Mouse (Mus musculus) cerebellum, postnatal 36 days (tissue): Measurements from ENCODE around the gene Hdac5.
A peak's percentile ranks its signal among the peaks of the same experiment; 100 is the strongest.

Experiments used
- DNase-seq, 2 experiments: peaks; one replicate each; pipeline ENCODE4 v3.0.0; 2021 to 2022; ENCODE audit warnings: mixed read lengths in 2 of 2

The Hdac5 gene

DNA sequence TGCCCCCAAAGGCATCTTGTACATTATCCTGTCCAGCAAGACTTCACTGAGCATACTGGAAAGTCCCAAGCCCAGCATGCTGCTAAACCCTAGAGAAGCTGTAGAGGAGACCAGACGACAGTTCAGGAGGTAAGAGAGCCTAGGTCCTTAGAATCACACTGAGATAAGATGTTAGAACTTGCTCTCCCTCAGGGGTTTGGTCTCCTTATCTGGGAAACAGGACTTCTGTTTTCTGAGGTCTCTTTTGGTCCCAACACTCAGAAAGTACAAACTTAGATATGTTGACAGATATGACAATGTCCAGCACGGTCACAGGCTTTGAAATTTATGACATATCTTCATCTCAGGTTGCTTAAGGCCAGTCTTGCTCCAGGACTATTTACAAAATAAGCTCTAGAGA is 6.1 kb upstream of the Hdac5 start:
- no peak for DNase-seq

- DNase-seq, result peak; percentile 38 to 41
Measured at GRCm38 (mm10) chr11:102229331-102229953, 524 bp downstream of the Hdac5 start.

DNA sequence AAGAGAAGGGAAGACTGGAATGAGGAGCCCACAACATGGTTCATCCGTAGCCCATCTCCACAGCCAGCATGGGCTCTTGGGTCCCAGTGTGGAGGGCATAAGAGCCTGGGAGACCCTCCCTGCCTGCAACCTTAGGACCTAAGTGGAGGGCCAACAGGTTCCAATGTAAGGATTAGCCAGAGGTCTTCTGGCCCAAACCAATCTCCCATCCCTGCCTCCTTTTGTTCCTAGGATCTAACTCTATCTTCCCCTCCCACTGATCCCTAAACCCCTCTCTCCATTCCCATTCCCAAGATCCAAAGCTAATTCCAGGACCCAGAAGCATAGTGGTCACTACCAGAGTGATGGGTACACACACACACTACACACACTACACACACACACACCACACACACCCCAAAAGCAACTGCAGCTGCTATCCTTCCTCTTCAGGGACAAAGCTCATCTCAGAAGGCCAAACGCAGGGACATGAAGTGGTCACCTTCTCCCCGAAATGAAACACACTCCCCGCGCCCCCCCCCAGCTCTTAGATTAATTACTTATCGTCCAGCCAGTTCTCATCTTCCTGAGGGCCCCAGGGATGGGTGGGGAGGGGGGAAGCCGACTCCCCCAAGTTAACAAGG is 1.2 kb downstream of the Hdac5 start:
- DNase-seq, result no peak

- DNase-seq, result peak in 1 of 2 experiments; percentile 8
Measured at GRCm38 (mm10) chr11:102228191-102228545, 1.8 kb downstream of the Hdac5 start.

GRCm38 (mm10) chr11:102227270-102228190 is 2.4 kb downstream of the Hdac5 start:
- DNase-seq, result peak in 1 of 2 experiments; percentile 10

DNA sequence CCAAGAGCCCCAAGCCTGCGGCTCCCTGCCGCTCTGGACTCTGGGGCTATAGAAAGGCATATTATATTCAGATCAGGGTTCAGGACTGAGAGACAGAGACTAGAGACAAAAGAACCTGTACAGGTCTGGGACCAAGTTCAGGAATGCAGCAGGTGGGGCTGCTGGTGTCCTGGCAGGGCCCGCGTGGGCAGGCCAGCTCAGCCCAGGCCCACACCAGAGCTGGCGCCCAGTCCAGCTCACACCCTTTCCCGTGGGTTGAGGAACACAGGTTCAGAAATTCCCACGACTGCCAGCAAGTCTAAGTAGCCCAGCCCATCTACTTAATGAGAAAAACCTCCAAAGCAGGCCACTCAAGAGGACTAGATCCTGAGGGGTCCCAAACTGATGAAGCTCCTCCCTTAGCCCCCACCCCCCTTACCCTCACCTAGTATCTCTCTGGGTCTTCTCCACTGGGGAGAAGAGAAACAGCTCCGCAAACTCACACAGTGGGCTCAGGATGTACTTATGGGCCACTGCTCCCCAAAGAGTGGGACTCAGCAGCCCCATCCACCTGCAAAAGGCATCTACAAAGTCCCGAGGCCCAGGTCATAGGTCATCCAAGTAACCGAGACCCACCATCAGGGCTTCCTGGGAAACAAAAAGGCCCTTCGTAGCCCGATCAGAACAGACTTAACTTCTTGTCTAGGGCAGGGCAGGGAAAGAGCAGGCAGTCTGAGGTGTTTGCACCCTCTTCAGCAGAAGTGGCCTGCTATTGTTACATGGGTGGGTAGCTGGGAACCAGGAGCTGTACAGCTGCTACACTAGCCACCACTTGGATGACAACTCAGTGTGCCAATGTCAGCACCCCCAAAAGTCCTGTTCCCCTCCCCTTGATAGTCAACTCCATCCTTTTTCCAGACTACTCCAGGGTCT is 3.6 kb downstream of the Hdac5 start:
- DNase-seq, result peak in 1 of 2 experiments; percentile 38

- DNase-seq, result no peak
Measured at GRCm38 (mm10) chr11:102225221-102225620, 4.7 kb downstream of the Hdac5 start.

GRCm38 (mm10) chr11:102224686-102225085 is 5.3 kb downstream of the Hdac5 start:
- DNase-seq, result no peak

DNA sequence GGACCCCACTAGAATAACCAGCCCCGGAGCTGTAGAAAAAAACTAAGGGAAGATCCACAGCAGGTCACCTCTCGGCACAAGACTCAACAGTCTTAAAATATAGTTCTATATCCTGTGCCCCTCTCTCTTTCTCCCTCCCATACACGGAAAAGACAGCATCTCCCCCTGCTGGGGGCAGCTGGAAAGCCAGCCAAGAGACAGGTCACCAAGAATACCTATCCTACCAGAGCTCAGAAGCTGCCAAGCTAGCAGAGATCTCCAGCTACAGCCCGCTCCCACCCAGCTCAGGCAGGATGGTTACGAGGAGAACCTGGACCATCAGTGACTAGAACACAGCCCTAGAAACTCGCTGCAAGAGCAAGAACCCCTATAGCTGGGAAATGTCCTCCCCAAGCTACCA is 6.8 kb downstream of the Hdac5 start:
- DNase-seq, result peak in 1 of 2 experiments; percentile 42

DNA sequence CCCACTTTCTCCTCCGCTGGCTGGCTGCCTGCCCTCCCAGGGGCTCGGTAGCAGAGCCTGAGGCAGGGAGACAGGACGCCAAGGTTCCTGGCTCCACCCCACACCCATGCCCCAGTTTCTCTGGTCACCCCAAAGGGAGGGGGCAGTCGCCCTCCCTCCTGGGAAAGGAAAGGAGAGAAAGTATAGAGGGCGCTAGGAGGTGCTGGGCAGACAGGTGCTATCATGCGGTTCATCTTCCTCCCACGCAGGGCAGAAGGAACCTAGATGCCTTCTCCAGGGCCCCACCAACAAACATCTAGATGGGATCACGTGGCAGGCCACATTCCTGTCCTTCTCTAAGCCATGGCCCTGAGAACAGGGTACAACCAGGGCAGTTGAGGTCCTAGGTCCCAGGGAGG is 8.0 kb downstream of the Hdac5 start:
- peak; percentile 24 to 47 for DNase-seq

DNA sequence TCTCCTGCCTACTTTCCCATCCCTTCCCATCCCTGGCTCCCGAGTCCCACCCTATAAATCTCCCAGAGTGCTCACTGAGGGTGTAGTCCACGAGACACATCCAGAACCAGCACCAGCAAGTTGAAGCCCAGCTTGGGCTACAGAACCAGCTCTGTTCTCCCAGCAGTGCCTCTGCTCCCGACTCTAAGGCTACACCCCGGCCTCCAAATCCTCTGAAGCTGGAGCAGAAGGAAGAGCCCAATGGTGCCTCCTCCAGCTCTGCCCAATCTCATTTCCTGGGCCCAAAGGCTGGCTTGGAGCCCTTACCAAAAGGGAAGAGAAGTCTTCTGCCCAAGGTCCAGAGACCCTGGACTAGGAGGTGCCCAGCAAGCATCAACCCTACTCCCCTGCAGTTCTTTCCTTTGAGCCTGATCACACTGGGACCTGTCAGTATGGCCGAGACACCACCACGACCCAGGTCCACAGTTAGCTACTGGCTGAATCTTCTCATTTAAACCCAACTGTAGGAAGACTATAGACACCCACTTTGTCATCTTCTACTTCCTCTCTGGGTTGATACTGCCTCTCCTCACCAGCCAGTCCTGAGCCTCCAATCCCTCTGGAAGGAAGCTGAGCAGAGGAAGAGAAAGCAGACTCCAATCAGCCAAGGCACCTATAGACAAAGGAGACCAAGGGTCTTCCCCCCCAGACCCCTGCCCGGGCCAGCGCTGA is 8.6 kb downstream of the Hdac5 start:
- no peak for DNase-seq

DNA sequence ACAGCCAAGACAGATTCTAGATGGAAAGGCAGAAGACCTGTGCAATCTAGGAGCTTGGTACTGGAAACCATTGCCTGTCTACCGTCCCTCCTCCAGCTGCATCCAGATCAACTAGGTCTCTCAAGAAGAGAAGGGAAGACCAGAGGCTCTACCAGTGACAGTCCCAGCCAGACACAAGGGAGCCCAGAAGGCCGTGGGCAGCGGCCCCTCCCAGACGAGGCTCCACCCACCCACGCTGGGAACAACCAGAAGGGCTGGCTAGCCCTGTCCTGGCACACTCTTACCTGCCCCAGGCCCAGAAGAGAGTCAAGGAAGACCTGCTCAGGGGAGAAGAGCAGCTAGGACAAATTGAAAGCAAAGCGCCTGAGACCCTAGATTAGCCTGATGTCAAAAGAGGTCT is 9.5 kb downstream of the Hdac5 start:
- DNase-seq, result peak; percentile 24 to 28

DNA sequence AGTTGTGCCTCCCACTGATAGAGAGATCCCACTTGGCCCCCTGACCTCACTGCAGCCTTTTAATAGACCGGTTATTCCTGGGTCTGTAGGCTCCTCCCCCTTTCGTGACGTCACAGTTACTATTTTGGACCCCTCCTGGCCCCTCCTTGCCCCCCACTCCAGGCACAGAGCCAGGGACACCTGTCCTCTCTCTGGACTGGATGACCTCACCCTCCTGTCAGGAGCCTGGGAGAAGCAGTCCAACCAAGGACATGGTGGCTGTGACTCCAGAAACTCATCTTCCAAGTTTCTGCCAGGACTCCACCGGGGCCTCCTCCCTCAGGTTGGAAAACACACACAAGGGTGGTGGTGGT is 10.0 kb downstream of the Hdac5 start:
- peak; percentile 51 to 56 for DNase-seq

DNA sequence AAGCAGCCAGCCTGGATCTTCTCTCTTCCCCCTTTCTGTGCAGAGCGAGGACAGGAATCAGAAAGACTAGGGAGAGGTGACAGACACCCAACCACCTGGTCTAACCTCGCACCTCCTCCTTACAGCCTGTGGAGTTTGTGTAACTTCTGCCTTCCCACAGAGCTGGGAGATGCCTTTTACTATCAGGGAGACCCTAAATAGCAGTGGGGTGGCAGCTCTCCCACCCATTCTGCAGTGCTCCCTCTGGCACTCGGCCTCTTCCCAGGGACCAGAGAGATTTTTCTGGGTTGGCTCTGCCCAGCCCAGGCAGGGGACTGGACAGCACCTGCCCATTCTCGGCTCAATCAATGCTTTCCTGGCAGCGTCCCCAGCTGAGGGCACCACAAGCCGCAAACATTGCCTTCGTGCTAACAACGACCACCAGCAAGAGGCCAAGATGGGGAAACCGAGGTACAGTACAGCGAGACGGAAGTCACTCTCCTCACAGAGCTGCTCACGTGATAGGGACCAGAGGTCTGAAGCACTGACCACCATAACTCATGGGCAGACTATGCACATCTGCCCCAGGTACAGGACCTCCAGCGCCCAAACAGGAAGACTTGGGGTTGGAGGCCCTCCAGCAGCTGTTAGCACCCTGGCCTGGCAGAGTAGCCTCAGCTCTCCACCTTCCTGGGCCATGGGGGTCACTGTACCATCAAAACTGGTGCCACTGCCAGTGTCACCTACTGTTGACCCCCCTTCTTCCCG is 10.5 kb downstream of the Hdac5 start:
- peak in 1 of 2 experiments; percentile 54 for DNase-seq

DNA sequence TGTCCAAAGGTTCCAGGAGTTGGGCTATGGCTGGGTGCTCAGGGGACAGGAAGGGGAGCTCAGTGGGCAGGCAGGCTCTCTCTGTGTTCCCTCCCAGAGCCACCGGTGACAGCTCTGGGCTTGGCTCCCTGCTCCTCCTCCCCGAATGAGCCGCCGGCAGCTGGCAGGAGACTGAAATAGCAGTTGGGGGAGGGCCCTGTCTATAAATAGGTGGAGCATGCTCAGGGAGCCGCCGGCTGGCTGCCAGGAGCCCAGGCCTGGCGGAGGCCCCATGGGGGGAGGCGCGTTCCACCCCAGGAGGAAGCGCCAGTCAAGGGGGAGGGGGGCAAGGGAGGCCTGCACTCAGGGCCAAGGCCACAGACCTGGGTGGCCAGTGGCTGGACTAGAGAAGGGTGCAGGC is 11.2 kb downstream of the Hdac5 start:
- peak; percentile 91 to 94 for DNase-seq

GRCm38 (mm10) chr11:102217876-102218430 is 12.0 kb downstream of the Hdac5 start:
- no peak for DNase-seq

- DNase-seq, result no peak
Measured at GRCm38 (mm10) chr11:102217396-102217795, 12.6 kb downstream of the Hdac5 start.

GRCm38 (mm10) chr11:102216886-102217240 is 13.1 kb downstream of the Hdac5 start:
- no peak for DNase-seq

DNA sequence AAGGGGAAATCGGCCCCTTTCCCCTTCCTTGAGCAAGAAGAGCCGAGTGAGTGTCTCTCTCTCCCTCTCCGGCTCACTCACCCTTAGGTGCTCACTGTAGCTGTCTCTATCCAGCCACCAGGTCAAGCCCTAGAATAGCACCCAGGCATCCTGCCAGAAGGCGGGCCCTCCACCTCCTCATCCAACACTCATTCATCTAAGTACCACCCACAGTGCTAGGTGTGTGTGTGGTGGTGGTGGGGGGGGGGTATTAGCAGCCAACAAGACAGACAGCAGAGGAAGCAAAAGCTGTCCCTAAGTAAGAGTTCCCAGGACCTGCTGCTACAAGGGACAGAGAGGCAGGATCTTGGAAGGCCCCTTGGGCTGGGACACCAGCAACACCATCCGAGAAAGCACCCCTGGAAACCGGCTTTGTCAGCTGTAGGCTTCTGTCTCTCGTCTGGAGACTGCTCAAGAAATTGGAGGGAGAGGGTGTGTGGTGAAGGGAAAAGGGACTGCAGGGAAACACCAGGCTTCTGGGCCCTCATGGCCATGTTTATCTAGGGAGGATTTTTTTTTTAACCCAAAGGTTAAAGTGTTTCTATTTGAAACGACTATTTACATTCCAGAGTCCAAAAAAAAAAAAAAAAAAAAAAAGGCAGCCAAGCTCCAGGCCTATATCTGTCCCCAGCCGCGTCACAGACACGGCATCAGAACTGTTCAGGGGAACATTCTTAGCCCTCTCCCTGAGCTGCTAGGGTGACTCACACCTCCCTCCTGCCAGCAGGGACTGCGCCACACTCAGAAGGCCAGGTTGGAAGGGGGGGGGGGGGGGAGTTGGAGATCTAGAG is 13.7 kb downstream of the Hdac5 start:
- peak; percentile 51 for DNase-seq

DNA sequence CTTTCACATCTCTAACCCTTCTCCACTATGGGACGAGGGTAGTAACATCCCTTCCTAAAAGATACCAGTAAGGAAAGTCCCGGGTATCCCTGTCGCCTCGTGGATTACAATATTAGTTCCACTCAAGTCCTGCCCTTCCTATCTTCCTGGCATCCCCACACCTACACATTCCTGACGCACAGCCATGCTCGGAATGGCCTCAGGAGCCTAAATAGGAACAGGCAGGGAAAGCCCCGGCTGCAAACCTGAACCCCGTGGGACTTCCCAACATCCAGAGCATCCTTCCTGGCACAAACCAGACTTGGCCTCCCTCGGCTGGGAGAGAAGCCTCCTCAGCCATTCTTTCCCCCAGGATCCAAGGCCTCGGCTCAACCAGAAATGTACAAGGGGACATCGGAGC is 14.5 kb downstream of the Hdac5 start:
- DNase-seq, result no peak
